Mouse (Mus musculus) right cerebral cortex, postnatal 14 days (tissue): ENCODE measurements around the gene Spata48.

ENCODE experiments used
- DNase-seq: peaks from one replicate; pipeline ENCODE4 v3.0.0; 2022

Gene Spata48

GRCm38 (mm10) chr11:11461635-11462560 is at the start of gene Spata48, which contains the start of gene Zpbp:
Spata48 (plus strand) TSS chr11:11462094.
Zpbp (minus strand) TSS chr11:11462408.
- DNase-seq = peak; percentile 90

GRCm38 (mm10) chr11:11414188-11414587 is 47.7 kb upstream of the Spata48 start:
- no peak for DNase-seq

- DNase-seq = no peak
These were observed 44.5 kb upstream of the Spata48 start for GRCm38 (mm10) chr11:11417356-11417755.

GRCm38 (mm10) chr11:11455037-11455436 is 6.9 kb upstream of the Spata48 start:
- DNase-seq = no peak

- no peak for DNase-seq
These were observed 632 bp downstream of the Spata48 start for GRCm38 (mm10) chr11:11462561-11462890.

GRCm38 (mm10) chr11:11468924-11469323 is 7.0 kb downstream of the Spata48 start:
- DNase-seq = no peak

- no peak for DNase-seq
These were observed 22.5 kb downstream of the Spata48 start for GRCm38 (mm10) chr11:11484378-11484777.

GRCm38 (mm10) chr11:11492044-11492443 is 30.1 kb downstream of the Spata48 start:
- no peak for DNase-seq

GRCm38 (mm10) chr11:11495697-11496096 is 33.8 kb downstream of the Spata48 start:
- no peak for DNase-seq

GRCm38 (mm10) chr11:11499944-11500343 is 38.0 kb downstream of the Spata48 start:
- DNase-seq = no peak

GRCm38 (mm10) chr11:11506187-11506586 is 44.3 kb downstream of the Spata48 start:
- DNase-seq = no peak

- no peak for DNase-seq
These were observed 47.5 kb downstream of the Spata48 start for GRCm38 (mm10) chr11:11509413-11509812.

- no peak for DNase-seq
These were observed 50.2 kb downstream of the Spata48 start for GRCm38 (mm10) chr11:11512056-11512455.

- DNase-seq = no peak
These were observed 51.3 kb downstream of the Spata48 start for GRCm38 (mm10) chr11:11513008-11513799.

GRCm38 (mm10) chr11:11514920-11515319 is 53.0 kb downstream of the Spata48 start:
- DNase-seq = no peak

GRCm38 (mm10) chr11:11517781-11518435 is 56.0 kb downstream of the Spata48 start:
- DNase-seq = no peak

GRCm38 (mm10) chr11:11519255-11520243 is 57.7 kb downstream of the Spata48 start:
- DNase-seq = no peak

GRCm38 (mm10) chr11:11521908-11522441 is 60.1 kb downstream of the Spata48 start:
- no peak for DNase-seq

- DNase-seq = no peak
These were observed 66.9 kb downstream of the Spata48 start for GRCm38 (mm10) chr11:11528760-11529159.

- DNase-seq = no peak
These were observed 67.3 kb downstream of the Spata48 start for GRCm38 (mm10) chr11:11529165-11529564.

- no peak for DNase-seq
These were observed 68.2 kb downstream of the Spata48 start for GRCm38 (mm10) chr11:11530126-11530525.

GRCm38 (mm10) chr11:11536295-11536694 is 74.4 kb downstream of the Spata48 start:
- no peak for DNase-seq
